Mouse (Mus musculus): ENCODE results near the gene Fcmr.

Gene Fcmr

DNA sequence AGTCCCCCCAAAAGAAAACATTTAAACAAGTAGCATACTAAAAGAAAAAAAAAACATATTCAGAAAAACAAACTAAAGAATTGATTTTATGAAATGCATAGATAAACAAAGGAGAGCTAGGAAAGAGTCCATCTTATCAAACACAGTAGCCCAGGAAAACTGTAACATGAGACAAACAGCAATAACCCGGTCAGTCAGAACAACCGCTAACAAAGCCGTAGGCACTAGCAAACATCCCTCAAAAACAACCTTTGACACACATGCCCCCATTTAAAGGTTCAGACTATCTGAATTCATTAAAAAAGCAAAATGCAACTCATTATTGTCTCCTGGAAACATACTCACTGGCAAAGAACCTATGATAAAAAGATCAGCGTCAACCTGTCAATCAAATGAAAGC, 8.0 kb upstream of the Fcmr start:
- DNase-seq (ENCODE audit: low spot score in 2 of 2): no peak

DNA sequence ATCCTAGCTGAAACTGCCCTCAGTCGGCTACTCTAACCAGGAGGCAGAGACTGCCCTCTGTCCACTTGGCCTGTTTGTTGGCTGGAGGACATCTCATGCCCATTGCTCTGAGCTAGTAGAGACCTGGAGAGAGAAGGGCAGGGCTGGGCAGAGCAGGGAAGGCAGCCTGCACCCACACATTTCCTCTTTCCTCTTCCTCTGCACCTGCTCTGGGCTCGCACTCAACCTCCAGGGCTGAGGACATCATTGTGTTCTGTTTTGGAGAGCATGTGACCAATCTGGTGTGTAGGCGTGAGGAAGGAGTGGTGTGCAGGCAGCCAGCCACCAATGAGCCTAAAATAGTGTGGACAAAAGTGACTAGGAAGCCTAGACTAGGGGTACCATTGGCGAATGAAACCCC, 1.2 kb upstream of the Fcmr start:
- peak; percentile 36 to 44 for DNase-seq (ENCODE audit: low spot score in 2 of 2)

DNA sequence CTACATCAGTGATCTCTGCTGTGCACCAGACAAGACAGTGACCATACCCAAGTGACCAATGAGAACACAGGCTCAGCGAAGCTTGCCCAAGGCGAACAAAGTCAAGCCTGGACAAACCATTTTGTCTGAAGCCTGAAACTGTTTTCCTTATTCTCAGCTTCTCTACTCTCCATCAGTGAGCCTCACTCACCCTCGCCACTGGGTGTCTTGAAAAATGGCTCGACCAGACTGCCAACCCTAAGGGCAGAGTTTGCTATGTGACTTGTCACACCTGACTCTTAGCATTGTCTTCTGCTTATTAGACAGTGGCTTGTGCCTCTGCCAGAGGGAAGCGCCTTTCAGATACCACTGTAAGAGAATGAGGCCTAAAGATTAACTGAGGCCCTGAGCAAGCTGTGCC, 728 bp upstream of the Fcmr start:
- no peak for DNase-seq (ENCODE audit: low spot score in 2 of 2)

DNA sequence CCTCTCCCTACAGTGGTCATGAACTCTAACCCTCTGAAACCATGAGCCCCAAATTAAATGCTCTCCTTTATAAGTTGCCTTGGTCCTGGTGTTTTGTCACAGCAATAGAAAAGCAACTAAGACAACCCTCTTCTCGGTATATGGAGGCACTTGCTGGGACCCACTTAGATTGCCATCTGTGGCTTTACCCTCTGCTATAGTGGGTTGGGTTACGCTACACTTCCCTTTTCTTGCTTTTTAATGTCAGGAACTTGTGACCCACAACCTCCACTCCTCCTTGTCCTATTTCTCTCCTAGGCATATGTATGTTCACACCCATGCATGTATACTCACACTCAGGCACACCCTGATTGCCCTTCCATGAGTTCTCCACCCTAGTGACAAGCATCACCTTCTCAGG, 7.4 kb downstream of the Fcmr start:
- DNase-seq (ENCODE audit: low spot score in 2 of 2): no peak

DNA sequence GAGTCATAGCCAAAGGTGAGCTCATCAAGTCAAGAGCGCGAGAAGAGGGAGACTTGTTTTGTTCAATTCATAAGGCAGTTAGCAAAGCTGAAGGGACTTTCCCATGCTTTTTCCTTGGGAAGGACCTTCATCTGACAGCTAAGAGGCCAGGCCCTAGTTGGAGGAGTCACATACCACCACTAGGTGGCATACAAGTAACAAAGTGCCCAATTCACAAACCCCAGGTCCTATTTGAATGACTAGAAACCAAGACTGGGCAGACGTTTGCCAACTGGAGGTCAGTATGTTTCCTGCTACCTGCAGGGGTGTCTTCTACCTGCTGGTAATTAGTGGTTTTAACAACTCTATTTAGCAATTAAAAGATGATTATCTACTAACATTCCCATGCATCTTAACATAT, 9.7 kb downstream of the Fcmr start:
- DNase-seq (ENCODE audit: low spot score in 2 of 2): no peak

DNA sequence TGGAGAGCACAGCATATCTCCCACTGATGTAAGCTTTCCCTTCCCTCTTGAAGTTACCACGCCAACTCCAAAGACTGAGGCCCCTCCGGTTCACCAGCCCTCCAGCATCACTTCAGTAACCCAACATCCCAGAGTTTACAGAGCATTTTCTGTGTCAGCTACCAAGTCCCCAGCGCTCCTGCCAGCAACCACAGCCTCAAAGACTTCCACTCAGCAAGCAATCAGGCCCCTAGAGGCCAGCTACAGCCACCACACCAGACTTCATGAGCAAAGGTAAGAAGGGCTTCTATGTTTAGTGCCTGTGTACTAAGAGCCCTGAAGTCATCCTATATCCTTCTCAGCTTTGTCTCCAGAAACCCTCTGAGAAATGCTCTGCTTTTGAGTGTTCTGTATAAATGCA, 10.4 kb downstream of the Fcmr start:
- no peak for DNase-seq (ENCODE audit: low spot score in 2 of 2)

DNA sequence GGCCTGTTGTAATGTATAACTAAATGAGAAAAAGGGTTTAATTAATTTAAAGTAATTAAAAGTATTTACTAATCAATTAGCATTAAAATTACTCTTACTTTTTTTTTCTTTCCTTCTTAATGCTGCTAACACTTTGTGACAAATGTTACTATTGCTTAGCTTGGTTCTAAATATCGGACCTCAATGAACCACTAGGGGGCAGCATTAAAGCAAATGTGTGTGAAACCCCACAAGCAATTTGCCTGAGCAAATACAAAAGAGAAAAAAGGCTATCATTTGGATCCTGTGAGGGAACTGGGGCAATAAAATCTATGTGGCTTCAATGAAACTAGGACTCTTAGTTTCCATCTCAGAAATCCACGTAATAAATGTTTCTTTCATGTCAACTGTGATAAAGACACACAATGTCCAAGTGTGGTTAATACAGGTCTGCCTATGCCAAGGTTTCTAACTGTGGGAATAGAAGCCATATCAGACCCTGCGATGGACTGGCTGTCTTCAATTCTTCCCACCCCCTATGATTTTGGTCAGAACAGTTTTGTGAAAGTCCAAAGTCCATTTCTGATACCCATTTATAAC, 11.6 kb downstream of the Fcmr start:
- DNase-seq (ENCODE audit: low spot score in 2 of 2): peak in 1 of 2 experiments; percentile 49

DNA sequence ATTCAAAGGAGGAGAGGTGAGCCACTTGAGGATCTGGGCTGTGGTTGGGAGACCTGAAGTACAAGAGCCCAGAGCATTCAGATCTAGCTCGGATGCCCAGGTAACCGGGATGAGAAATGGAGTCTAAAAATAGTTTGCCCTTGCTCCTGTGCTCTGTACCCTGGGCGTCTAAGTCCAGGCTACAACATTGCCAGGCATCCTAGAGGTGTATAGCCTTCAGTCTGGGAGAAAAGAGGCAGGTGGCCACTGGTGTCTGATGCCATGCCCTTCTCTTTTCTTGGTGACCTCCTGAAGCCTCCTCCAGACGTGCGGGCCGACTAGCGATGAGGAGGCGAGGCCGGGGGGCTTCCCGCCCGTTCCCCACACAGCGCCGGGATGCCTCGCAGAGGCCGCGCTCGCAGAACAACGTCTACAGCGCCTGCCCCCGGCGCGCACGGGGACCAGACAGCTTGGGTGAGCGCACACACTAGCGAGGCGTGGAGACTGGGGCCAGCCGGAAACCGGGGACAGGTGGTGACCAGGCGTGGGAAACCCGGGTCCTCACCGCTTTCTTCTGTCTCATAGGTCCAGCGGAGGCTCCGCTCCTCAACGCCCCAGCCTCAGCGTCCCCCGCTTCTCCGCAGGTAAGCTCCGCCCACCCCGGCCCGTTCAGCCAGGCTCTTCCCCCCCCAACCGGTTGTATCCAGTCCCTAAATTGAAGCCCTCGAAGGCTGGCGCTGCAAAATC, 12.6 kb downstream of the Fcmr start:
- no peak for DNase-seq (ENCODE audit: low spot score in 2 of 2)

DNA sequence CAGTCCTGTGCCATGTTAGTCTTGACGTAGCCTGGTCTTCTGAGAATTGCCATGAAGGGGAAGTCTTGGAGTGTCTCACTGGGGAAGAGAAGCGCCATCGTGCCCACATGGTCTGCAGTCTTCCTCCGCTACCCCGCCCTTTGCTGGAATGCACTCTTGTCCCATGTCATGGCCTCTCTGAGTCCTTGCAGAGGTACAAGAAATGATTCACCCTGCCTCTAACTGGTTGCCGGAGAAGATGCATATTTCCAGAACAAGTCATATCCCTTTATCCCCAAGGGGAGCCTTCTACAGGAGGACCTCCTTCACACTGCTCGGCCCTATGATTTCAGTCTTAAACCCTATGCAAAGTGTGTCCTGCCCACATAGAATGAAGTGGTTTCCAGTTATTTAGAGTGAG, 14.5 kb downstream of the Fcmr start:
- no peak for DNase-seq (ENCODE audit: low spot score in 2 of 2)

DNA sequence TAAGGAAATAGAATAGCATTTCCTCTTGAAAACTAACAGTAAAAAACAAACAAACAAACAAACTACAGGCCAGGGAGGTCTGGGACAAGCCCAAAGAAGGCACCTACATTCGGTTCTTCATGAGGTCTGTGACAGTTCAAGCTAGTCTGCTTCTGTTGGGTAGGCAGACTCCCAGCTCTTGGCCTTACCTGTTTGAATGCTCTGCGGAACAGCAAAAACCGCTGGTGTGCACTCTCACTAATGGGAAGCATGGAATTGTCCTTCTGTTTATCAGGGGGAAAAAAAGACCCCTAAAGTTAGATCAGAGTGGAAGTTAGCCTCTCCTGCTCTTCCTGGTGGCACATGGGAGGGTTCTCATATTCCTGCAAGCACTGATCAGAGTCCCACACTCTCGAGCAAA, 17.7 kb downstream of the Fcmr start:
- DNase-seq (ENCODE audit: low spot score in 2 of 2): no peak

DNA sequence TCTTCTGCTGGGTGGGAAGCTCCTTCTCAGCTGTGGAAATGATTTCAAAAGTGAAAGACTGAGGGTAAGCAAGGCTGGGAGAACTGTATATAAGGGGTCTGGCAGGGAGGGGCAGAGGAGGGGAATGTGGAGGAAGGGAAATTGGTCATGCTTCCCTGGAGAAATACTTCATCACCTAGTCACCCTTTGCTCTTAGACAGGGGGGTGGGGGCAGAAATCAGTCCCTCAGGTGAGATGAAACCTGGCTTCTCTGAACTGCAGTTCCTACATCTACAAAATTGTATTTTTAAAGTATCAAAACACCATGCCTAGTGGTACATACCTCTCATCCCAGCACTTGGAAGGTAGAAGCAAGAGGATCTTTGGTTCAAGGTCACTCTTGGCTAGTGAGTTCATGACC, 21.9 kb downstream of the Fcmr start, which contains the start of gene Il24:
TSS of gene Il24 (minus strand) at position 101 of the 400 bp plus-strand sequence.
- DNase-seq (ENCODE audit: low spot score in 2 of 2): no peak

DNA sequence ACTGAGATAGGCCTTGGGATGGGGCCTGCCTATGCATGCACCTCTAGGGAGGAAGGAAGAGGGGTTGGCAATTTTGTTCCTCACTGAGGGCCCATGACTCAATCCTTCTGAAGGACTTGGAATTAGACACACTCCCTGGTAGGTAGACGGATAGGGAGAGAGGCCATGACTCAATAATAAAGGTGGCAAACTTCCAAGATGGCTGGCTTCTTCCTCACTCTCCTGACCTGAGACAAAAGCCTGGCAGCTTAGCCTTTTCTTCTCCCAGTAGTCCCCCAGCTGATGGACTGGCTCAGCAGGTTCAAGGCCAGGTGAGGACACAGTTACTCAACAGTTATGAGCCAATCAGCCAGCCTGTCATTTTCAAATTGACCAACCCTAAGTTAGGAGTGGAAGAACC, 27.0 kb downstream of the Fcmr start:
- DNase-seq (ENCODE audit: low spot score in 2 of 2): no peak

DNA sequence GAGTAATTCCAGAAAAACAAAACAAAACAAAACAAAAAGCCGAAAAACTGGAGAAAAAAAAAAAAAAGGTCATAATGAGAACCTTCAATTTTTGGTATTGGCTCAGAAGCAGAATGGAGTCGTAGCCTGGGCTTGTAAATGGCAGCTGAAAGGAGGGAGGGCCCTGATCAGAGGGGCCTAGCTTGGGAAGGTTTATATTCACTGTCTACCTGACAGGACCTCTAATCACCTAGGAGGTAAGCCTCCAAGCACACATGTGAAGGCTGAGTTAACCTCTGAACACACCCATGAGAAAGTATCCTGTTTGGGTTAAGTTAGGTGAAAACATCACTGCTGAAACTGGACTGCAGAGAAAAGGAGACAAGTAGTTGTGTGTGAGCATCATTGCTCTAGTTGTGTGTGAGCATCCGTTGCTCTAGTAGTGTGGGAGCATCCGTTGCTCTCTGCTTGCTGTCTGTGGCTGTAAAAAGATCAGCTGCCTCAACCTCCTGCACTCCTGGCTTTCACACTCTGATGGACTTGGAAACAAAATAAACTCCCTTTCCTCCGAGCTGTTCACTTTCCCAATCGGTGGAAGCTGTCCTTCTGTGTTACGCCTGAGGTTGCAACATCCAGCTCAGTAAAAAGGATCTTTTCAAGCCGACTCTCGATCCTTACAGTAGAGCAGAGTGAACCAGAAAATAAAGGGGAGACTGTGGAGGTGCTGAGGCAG, 28.0 kb downstream of the Fcmr start:
- DNase-seq (ENCODE audit: low spot score in 2 of 2): no peak

DNA sequence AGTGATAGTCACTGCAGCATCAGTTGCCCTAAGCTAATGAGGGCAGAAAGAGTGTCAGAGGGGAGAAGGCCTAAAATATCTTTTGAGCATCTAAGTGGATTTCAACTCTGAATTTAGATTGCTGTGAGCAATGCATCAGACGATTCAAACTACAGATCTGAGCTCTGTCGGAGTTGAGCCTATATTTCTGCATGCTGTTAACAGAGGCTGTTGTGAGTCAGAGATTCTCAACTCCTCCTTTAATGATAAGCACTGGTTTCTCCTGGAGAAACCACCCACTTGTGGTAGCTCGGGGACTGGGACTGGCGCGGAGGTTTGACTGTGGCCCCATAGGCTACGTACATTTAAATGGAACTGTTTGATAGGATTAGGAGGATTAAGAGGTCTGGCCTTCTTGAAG, 29.0 kb downstream of the Fcmr start:
- DNase-seq (ENCODE audit: low spot score in 2 of 2): no peak

DNA sequence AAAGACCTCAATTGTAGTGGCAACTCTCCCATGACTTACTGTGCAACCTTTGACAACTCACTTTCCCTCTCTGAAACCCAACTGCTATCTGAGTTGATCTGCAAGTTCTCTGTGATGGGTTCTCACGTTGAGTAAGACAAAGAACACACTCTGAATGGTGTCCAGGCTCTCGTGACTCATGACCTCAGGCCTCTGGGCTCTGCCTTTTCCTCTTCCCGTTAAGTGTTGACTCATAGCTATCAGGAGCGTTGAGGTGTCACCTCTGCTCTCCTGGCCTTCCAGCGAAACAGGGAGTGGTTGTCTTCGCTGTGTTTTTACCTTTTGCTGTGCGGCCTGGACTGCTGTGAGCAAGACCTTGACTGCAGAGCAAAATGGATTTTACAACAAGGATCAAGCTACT, 37.0 kb downstream of the Fcmr start:
- no peak for DNase-seq (ENCODE audit: low spot score in 2 of 2)

DNA sequence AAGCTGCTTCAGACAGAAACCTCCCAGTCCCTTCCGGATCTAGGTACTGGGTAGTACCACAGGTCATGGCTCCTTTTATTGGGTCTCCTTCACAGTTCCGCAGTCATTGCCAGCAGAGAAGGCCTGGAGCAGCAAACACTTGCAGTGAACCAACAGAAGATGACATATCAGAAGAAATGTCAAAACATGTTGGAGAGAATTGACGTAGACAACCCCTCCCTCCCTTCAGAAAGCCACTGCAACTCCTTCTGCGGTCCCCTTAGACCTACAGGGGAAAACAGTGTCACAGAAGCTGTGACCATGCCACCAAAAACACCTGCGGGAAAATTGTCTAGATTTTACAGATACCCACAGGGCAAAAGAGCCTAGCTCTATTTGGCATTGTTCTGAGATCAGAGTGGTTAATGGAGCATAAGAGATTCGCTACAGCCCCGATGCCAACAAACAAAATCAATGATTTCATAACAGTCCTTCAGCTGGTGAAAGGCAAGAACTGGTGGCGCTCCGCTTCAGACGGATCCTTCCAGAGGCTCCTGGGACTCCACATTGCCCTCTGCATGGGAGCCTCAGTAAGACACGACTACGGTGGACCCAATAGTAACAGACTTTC, 46.0 kb downstream of the Fcmr start, which contains the start of gene Il20:
TSS of gene Il20 (minus strand) at position 51 of the 610 bp plus-strand sequence.
- DNase-seq (ENCODE audit: low spot score in 2 of 2): no peak

DNA sequence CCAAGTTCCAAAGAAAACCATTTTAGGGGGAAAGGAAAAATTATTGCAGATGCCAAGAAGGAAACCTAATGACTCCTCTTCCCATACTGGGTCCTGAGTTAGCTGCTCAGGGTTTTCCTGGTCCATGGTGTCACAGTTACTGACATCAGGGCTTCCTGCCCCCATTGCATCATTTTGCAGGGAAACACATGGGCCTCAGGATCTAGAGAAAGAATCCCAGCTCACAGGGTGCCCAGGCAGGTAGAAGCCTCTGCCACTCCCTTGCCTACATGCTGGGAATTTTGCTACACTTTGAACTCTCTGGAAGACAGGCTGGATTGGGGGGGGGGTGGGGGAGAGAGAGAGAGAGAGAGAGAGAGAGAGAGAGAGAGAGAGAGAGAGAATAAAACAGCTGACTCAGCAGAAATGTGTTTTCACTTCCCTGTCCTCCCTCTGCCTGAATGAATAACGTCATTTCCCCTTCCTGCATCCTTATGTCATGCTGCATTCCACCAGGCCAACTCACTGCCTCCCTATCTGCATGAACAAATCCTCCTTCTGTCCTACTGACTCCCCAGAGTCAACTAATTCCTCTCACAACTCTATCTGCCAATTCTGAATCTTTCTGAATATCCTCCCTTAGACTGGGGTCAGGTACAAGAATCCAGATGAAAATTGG, 53.0 kb downstream of the Fcmr start:
- no peak for DNase-seq (ENCODE audit: low spot score in 2 of 2)

DNA sequence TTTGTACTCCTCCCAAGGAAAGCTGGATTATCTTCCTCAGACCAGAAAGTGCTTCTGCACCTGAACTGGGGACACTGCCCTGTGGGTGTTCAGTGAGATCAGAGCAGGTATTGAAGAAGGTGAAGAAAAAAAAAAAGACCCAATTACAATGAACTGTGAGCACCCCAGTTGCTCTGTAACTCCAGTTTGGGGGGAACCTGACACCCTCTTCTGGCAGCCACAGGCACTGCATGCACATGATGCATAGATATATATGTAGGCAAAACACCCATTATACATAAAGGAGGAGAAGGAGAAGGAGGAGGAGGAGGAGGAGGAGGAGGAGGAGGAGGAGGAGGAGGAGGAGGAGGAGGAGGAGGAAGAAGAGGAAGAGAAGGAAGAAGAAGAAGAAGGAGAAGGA, 61.0 kb downstream of the Fcmr start:
- DNase-seq (ENCODE audit: low spot score in 2 of 2): peak; percentile 13 to 40
